Mouse (Mus musculus) erythroblast, embryonic 14.5 days (primary cell): ENCODE measurements at regions not wholly inside any gene's neighbourhood (a gene's known extent, or its start where the extent isn't known, plus 50 kb on each side); places are given as distances from the start of the nearest gene placed in this dataset.

Source experiments
- GATA1 ChIP-seq: IDR thresholded peaks from 2 replicates; pipeline ENCODE4 v1.6.1; 2012; ENCODE audit warnings: low read length, inconsistent platforms, mixed read lengths
- TAL1 ChIP-seq: IDR thresholded peaks from 3 replicates; pipeline ENCODE4 v1.6.1; 2012; ENCODE audit warnings: low read length, inconsistent platforms, mixed read lengths

DNA sequence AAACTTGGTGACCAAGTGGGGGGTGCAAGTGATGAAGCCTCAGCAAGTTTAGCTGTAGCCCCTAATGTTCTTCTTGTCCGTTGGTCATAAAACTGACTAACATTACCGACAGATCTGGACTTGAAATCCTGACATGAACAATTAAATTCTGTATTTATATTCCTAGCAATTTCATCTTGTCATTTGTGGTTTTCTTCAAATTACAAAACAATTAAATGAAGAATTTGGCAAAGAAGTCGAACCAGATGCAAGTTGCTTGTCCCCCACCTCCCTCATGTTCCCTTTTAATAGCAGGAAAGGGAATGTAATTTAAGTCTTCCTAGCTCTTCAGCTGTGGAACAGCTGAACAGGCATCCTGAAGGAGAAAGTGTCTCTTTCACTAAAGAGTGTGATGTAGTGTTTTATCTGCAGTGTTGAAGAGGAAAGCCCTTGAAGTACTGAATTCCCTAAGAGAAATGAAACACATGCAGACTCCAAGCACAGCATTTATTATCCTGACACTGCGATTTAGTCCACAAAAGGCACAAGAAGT lies 467.5 kb downstream of the Ebf1 start:
- no peak for TF ChIP-seq TAL1
- TF ChIP-seq GATA1, result no peak
